Mouse (Mus musculus): ENCODE results near the gene Krtap4-7.

- TF ChIP-seq EP300 (IDR thresholded peaks at IDR 0.05): no peak
- TF ChIP-seq CTCF (IDR thresholded peaks at IDR 0.05): no peak
Measured at GRCm38 (mm10) chr11:99620335-99620734, 23.6 kb downstream of the Krtap4-7 start, which contains the start of gene Gm11562.

Measured in lung, postnatal 0 days (tissue).